Mouse (Mus musculus) MEL (cell line): ENCODE data around the gene Lin37. TPM values are rescaled to one million over a fixed set of nuclear protein-coding genes. Genes with fewer than 3 reads are reported as not detected.

Experiments
- DNase-seq: peaks from one replicate; pipeline ENCODE4 v3.0.0; 2011; ENCODE audit warnings: low read depth, low spot score
- H3K27ac ChIP-seq: 2 replicates; pipeline ENCODE4 v1.5.1; 2012; ENCODE audit warnings: low read depth, mild to moderate bottlenecking, control low read depth, low read length, moderate library complexity; ENCODE audit not compliant: control insufficient read depth
- H3K27me3 ChIP-seq, 2 experiments: fragments of 150-350 bp in 1 of 2; sonication (generic) in 1 of 2; 2 replicates each; pipeline ENCODE4 v1.6.1; 2012; ENCODE audit warnings: low read length in 2 of 2, mild to moderate bottlenecking in 2 of 2, improper control_type of control experiment in 1 of 2, moderate library complexity in 1 of 2; ENCODE audit not compliant: insufficient read depth in 2 of 2, control insufficient read depth in 1 of 2
- H3K36me3 ChIP-seq, 2 experiments: 2 replicates each; pipeline ENCODE4 v1.6.1; 2012 to 2014; ENCODE audit warnings: low read length in 2 of 2, improper control_type of control experiment in 1 of 2, inconsistent platforms in 1 of 2, mild to moderate bottlenecking in 1 of 2; ENCODE audit not compliant: insufficient read depth in 2 of 2, control insufficient read depth in 1 of 2
- H3K4me1 ChIP-seq, 2 experiments: fragments of 150-350 bp in 1 of 2; sonication (generic) in 1 of 2; 2 replicates each; pipeline ENCODE4 v1.6.1; 2012; ENCODE audit warnings: low read length in 2 of 2, improper control_type of control experiment in 1 of 2, mild to moderate bottlenecking in 1 of 2; ENCODE audit not compliant: insufficient read depth in 2 of 2, control insufficient read depth in 1 of 2
- H3K4me3 ChIP-seq, 2 experiments: fragments of 150-350 bp in 1 of 2; sonication (generic) in 1 of 2; 2 replicates each; pipeline ENCODE4 v1.5.1; 2012; ENCODE audit warnings: low read depth in 2 of 2, low read length in 2 of 2, mild to moderate bottlenecking in 2 of 2, moderate library complexity in 2 of 2, control low read depth in 1 of 2, improper control_type of control experiment in 1 of 2; ENCODE audit not compliant: control insufficient read depth in 1 of 2, insufficient read depth in 1 of 2
- H3K79me2 ChIP-seq: 2 replicates; pipeline ENCODE4 v1.6.1; 2012; ENCODE audit warnings: mild to moderate bottlenecking, low read length, moderate library complexity; ENCODE audit not compliant: control insufficient read depth, poor library complexity, insufficient read depth
- H3K9ac ChIP-seq: 2 replicates; pipeline ENCODE4 v1.6.1; 2012; ENCODE audit warnings: low read depth, mild to moderate bottlenecking, control low read depth, low read length, moderate library complexity; ENCODE audit not compliant: control insufficient read depth, poor library complexity, severe bottlenecking
- H3K9me3 ChIP-seq: fragments of 150-350 bp; sonication (generic); replicated peaks from 2 replicates; pipeline ENCODE4 v1.6.1; 2012; ENCODE audit warnings: mild to moderate bottlenecking, low read length, improper control_type of control experiment, moderate library complexity; ENCODE audit not compliant: insufficient read depth
- BHLHE40 ChIP-seq: IDR thresholded peaks from 2 replicates; pipeline ENCODE4 v1.6.1; 2012; ENCODE audit warnings: low read depth, mild to moderate bottlenecking, inconsistent platforms, low read length, improper control_type of control experiment, borderline replicate concordance
- CHD1 ChIP-seq: IDR thresholded peaks from 2 replicates; pipeline ENCODE4 v1.6.1; 2012; ENCODE audit warnings: low read depth, mild to moderate bottlenecking, inconsistent platforms, low read length, improper control_type of control experiment
- CTCF ChIP-seq, 3 experiments: IDR thresholded peaks in 2 of 3; conservative IDR thresholded peaks in 1 of 3; 2 replicates each; pipeline ENCODE4 v1.5.1; 2011 to 2012; ENCODE audit warnings: low read length in 3 of 3, low read depth in 2 of 3, mild to moderate bottlenecking in 2 of 3, improper control_type of control experiment in 1 of 3, inconsistent platforms in 1 of 3, mixed read lengths in 1 of 3, moderate library complexity in 1 of 3; ENCODE audit not compliant: control insufficient read depth in 1 of 3, insufficient read depth in 1 of 3, poor library complexity in 1 of 3, severe bottlenecking in 1 of 3
- ELF1 ChIP-seq: IDR thresholded peaks from 2 replicates; pipeline ENCODE4 v1.6.1; 2014; ENCODE audit warnings: low read depth, mild to moderate bottlenecking, inconsistent platforms, low read length, improper control_type of control experiment, moderate library complexity
- EP300 ChIP-seq, 2 experiments: IDR thresholded peaks; 2 replicates each; pipeline ENCODE4 v1.6.1; 2011; ENCODE audit warnings: improper control_type of control experiment in 2 of 2, low read length in 2 of 2, low read depth in 1 of 2, mild to moderate bottlenecking in 1 of 2
- ETS1 ChIP-seq: IDR thresholded peaks from 2 replicates; pipeline ENCODE4 v1.6.1; 2012; ENCODE audit warnings: low read depth, mild to moderate bottlenecking, inconsistent platforms, low read length, improper control_type of control experiment, moderate library complexity
- GABPA ChIP-seq: IDR thresholded peaks from 2 replicates; pipeline ENCODE4 v1.6.1; 2012; ENCODE audit warnings: low read depth, mild to moderate bottlenecking, inconsistent platforms, low read length, improper control_type of control experiment, moderate library complexity
- GATA1 ChIP-seq: IDR thresholded peaks from 2 replicates; pipeline ENCODE4 v1.6.1; 2011; ENCODE audit warnings: low read depth, low read length, improper control_type of control experiment
- HCFC1 ChIP-seq: IDR thresholded peaks from 2 replicates; pipeline ENCODE4 v1.6.1; 2012; ENCODE audit warnings: low read depth, mild to moderate bottlenecking, inconsistent platforms, low read length, improper control_type of control experiment, moderate library complexity
- JUND ChIP-seq: IDR thresholded peaks from 2 replicates; pipeline ENCODE4 v1.6.1; 2011; ENCODE audit warnings: low read depth, mild to moderate bottlenecking, improper control_type of control experiment, low read length
- KAT2A ChIP-seq: conservative IDR thresholded peaks from 2 replicates; pipeline ENCODE4 v1.6.1; 2012; ENCODE audit warnings: low read depth, low read length, improper control_type of control experiment, inconsistent platforms
- MAX ChIP-seq: IDR thresholded peaks from 2 replicates; pipeline ENCODE4 v1.6.1; 2011; ENCODE audit warnings: low read length, improper control_type of control experiment
- MAZ ChIP-seq: IDR thresholded peaks from 2 replicates; pipeline ENCODE4 v1.6.1; 2012; ENCODE audit warnings: low read depth, mild to moderate bottlenecking, inconsistent platforms, low read length, improper control_type of control experiment
- MXI1 ChIP-seq: IDR thresholded peaks from 2 replicates; pipeline ENCODE4 v1.6.1; 2011; ENCODE audit warnings: mild to moderate bottlenecking, low read depth, low read length, improper control_type of control experiment
- MYC ChIP-seq: IDR thresholded peaks from 2 replicates; pipeline ENCODE4 v1.6.1; 2011; ENCODE audit warnings: low read depth, mild to moderate bottlenecking, low read length, improper control_type of control experiment, moderate library complexity
- POLR2AphosphoS5 ChIP-seq: IDR thresholded peaks from 2 replicates; pipeline ENCODE4 v1.6.1; 2012; ENCODE audit warnings: low read depth, borderline replicate concordance, mild to moderate bottlenecking, inconsistent platforms, low read length, moderate library complexity, mixed read lengths
- RAD21 ChIP-seq: IDR thresholded peaks from 2 replicates; pipeline ENCODE4 v1.6.1; 2011; ENCODE audit warnings: mild to moderate bottlenecking, low read depth, low read length, improper control_type of control experiment
- RCOR1 ChIP-seq: IDR thresholded peaks from 2 replicates; pipeline ENCODE4 v1.6.1; 2012; ENCODE audit warnings: low read depth, mild to moderate bottlenecking, inconsistent platforms, low read length, improper control_type of control experiment
- SMC3 ChIP-seq: IDR thresholded peaks from 2 replicates; pipeline ENCODE4 v1.6.1; 2011; ENCODE audit warnings: low read depth, low read length, improper control_type of control experiment
- TBP ChIP-seq: IDR thresholded peaks from 2 replicates; pipeline ENCODE4 v1.8.0; 2011; ENCODE audit warnings: low read depth, low read length, improper control_type of control experiment
- UBTF ChIP-seq: IDR thresholded peaks from 2 replicates; pipeline ENCODE4 v1.6.1; 2012; ENCODE audit warnings: low read depth, mild to moderate bottlenecking, inconsistent platforms, low read length, improper control_type of control experiment, moderate library complexity, borderline replicate concordance; ENCODE audit not compliant: insufficient read depth
- USF2 ChIP-seq, 2 experiments: IDR thresholded peaks; 2 replicates each; pipeline ENCODE4 v1.6.1; 2011 to 2012; ENCODE audit warnings: improper control_type of control experiment in 2 of 2, low read length in 2 of 2, borderline replicate concordance in 1 of 2, inconsistent platforms in 1 of 2, low read depth in 1 of 2, mild to moderate bottlenecking in 1 of 2; ENCODE audit not compliant: insufficient read depth in 1 of 2
- ZC3H11A ChIP-seq: IDR thresholded peaks from 2 replicates; pipeline ENCODE4 v1.6.1; 2012; ENCODE audit warnings: low read depth, mild to moderate bottlenecking, inconsistent platforms, low read length, improper control_type of control experiment
- ZKSCAN1 ChIP-seq: IDR thresholded peaks from 2 replicates; pipeline ENCODE4 v1.6.1; 2012; ENCODE audit warnings: low read depth, mild to moderate bottlenecking, inconsistent platforms, low read length, improper control_type of control experiment, moderate library complexity
- ZMIZ1 ChIP-seq: IDR thresholded peaks from 2 replicates; pipeline ENCODE4 v1.6.1; 2012; ENCODE audit warnings: low read depth, mild to moderate bottlenecking, inconsistent platforms, low read length, improper control_type of control experiment, moderate library complexity
- ZNF384 ChIP-seq: IDR thresholded peaks from 2 replicates; pipeline ENCODE4 v1.6.1; 2012; ENCODE audit warnings: low read depth, mild to moderate bottlenecking, inconsistent platforms, low read length, improper control_type of control experiment
- polyA plus RNA-seq, 2 experiments: library from polyadenylated mRNA; stranded (reverse) in 1 of 2; unstranded in 1 of 2; fragments of >175 nt in 1 of 2; fragments of >200 nt in 1 of 2; gene quantifications; 2 replicates each; pipeline versions ENCODE4 v1.2.1 to v1.2.4; 2012; ENCODE audit warnings: low replicate concordance in 2 of 2, low read depth in 1 of 2; ENCODE audit not compliant: insufficient read length in 2 of 2, insufficient read depth in 1 of 2, missing spikeins in 1 of 2
- total RNA-seq: library from RNA; depleted of rRNA; stranded (reverse); fragments of 300-350 nt; gene quantifications from 2 replicates; pipeline ENCODE4 v1.2.3, GENCODE M21; 2012

Lin37 gene
- total and polyA plus RNA-seq, 3 experiments: 10.9 to 49.8 TPM; not detected in 1

DNA sequence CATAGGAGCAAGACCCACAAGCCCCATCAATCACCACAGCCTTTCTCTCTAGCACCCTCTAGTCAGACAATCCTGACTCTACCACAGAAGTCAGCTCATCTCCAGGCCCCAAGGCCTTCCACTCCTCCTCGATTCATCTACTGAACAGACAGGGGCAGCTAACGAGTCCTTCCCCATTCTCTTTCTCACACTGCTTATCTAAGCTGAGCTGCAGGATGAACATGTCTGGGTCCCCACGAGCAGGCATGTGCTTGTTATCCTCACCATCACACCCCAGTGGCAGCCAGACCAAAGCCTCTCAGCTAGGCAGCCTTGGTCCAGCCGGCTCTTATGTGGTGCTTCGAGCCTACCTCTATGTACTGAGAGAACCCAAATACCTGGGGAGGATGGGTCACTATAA lies 12.8 kb upstream of the Lin37 start:
- H3K27ac ChIP-seq: peak overlapping the region; percentile 15; the same call in 1 of the 2 replicates

DNA sequence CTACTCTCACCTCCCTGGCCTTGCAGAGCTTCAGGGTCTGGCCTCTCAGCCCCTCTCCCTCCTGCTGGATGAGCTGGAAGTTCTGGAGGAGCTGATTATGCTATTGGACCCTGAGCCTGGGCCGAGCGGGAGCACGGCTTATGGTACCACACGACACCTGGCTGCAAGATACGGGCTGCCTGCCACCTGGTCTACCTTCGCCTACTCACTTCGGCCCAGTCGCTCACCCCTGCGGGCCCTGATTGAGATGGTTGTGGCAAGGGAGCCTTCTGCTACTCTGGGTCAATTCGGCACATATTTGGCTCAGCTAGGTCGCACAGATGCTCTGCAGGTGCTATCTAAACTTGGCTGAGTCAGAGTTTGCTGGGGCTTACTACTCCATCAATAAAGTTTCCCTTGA lies 7.9 kb upstream of the Lin37 start:
- Histone ChIP-seq H3K4me1 (peaks cover 3 to 8% of the 10 kb centered on the region in 2 experiments; a peak in 1 of 4 replicates), H3K9ac (no peak overlapping the region)
- no peak for TF ChIP-seq MAX
- TF ChIP-seq POLR2AphosphoS5: no peak
- TF ChIP-seq GABPA: no peak
- TF ChIP-seq ZMIZ1: no peak
- TF ChIP-seq ETS1: no peak
- no peak for TF ChIP-seq ELF1
- TF ChIP-seq ZC3H11A: no peak
- TF ChIP-seq MXI1: no peak
- TF ChIP-seq RAD21: no peak
- TF ChIP-seq UBTF: no peak
- no peak for TF ChIP-seq ZKSCAN1
- TF ChIP-seq USF2 (IDR thresholded peaks at IDR 0.05; ENCODE audit: borderline replicate concordance in 1 of 2, insufficient read depth in 1 of 2, low read depth in 1 of 2, low read length in 2 of 2): no peak
- TF ChIP-seq SMC3: no peak
- TF ChIP-seq CHD1: no peak
- no peak for TF ChIP-seq MAZ
- TF ChIP-seq HCFC1: no peak
- TF ChIP-seq TBP: no peak
- TF ChIP-seq, all 39 proteins: peak for 0
- Histone ChIP-seq H3K79me2 (peaks cover 3% of the 10 kb centered on the region), H3K27me3 (no peaks in the 10 kb centered on the region), H3K36me3 (peaks cover 0 to 4% of the 10 kb centered on the region in 2 experiments; a peak in 3 of 4 replicates), H3K27ac (no peak overlapping the region), H3K4me3 (no peak overlapping the region), H3K9me3 (no peaks in the 10 kb centered on the region)
- no peak for DNase-seq

More for the DNA sequence above, 12.8 kb upstream of the Lin37 start:
- Histone ChIP-seq H3K36me3 (peaks cover 0 to 15% of the 10 kb centered on the region in 2 experiments; a peak in 3 of 4 replicates), H3K4me1 (peaks cover 0 to 6% of the 10 kb centered on the region in 2 experiments; a peak in 1 of 4 replicates), H3K27me3 (no peaks in the 10 kb centered on the region), H3K4me3 (no peak overlapping the region), H3K79me2 (no peaks in the 10 kb centered on the region), H3K9ac (no peak overlapping the region), H3K9me3 (no peaks in the 10 kb centered on the region)
- TF ChIP-seq MYC (peak; percentile 62; the same call in 1 of the 2 replicates), USF2 (IDR thresholded peaks at IDR 0.05; ENCODE audit: borderline replicate concordance in 1 of 2, insufficient read depth in 1 of 2, low read depth in 1 of 2, low read length in 2 of 2) (no peak), KAT2A (no peak), BHLHE40 (no peak), RCOR1 (peak; percentile 39; the same call in 1 of the 2 replicates), CTCF (IDR thresholded peaks at IDR 0.05 in 2 of 3, conservative IDR thresholded peaks at IDR 0.05 in 1 of 3; ENCODE audit: control insufficient read depth in 1 of 3, insufficient read depth in 1 of 3, low read depth in 2 of 3, low read length in 3 of 3, poor library complexity in 1 of 3, severe bottlenecking in 1 of 3) (peak in 1 of 3 experiments; percentile 5; a peak in 2 of 6 replicates), EP300 (IDR thresholded peaks at IDR 0.05; ENCODE audit: low read depth in 1 of 2, low read length in 2 of 2) (peak in 1 of 2 experiments; percentile 6; a peak in 1 of 4 replicates), ZNF384 (no peak), MXI1 (peak; percentile 49), ELF1 (no peak), JUND (no peak), GATA1 (peak; percentile 8; the same call in 1 of the 2 replicates), GABPA (no peak), MAZ (no peak), MAX (peak; percentile 65), TBP (peak; percentile 61)
- DNase-seq: peak; percentile 63
